Mouse (Mus musculus) fibroblast of lung, adult 2 months (primary cell): Measurements from ENCODE around the gene Kmo.

ENCODE experiments used
- DNase-seq: peaks from one replicate; pipeline ENCODE4 v3.0.0-alpha.2; 2011; ENCODE audit warnings: low read depth

Gene Kmo

GRCm38 (mm10) chr1:175631721-175632221 lies 11.6 kb downstream of the Kmo start:
- DNase-seq = no peak

- DNase-seq = no peak
These were observed 12.3 kb downstream of the Kmo start for GRCm38 (mm10) chr1:175632470-175632869.

GRCm38 (mm10) chr1:175637677-175638076 lies 17.5 kb downstream of the Kmo start:
- DNase-seq = no peak

- no peak for DNase-seq
These were observed 18.9 kb downstream of the Kmo start for GRCm38 (mm10) chr1:175639072-175639471.

GRCm38 (mm10) chr1:175640435-175641150 lies 20.4 kb downstream of the Kmo start:
- no peak for DNase-seq

GRCm38 (mm10) chr1:175643496-175644265 lies 23.5 kb downstream of the Kmo start:
- DNase-seq = no peak

- DNase-seq = no peak
These were observed 26.8 kb downstream of the Kmo start for GRCm38 (mm10) chr1:175646952-175647351.

GRCm38 (mm10) chr1:175648615-175649014 lies 28.4 kb downstream of the Kmo start:
- no peak for DNase-seq

GRCm38 (mm10) chr1:175659900-175660299 lies 39.7 kb downstream of the Kmo start:
- no peak for DNase-seq

- DNase-seq = no peak
These were observed 48.7 kb downstream of the Kmo start for GRCm38 (mm10) chr1:175668666-175669405.

GRCm38 (mm10) chr1:175669456-175669855 lies 49.3 kb downstream of the Kmo start:
- DNase-seq = no peak

GRCm38 (mm10) chr1:175670042-175670441 lies 49.9 kb downstream of the Kmo start:
- no peak for DNase-seq

- no peak for DNase-seq
These were observed 51.4 kb downstream of the Kmo start for GRCm38 (mm10) chr1:175671626-175672025.

GRCm38 (mm10) chr1:175673563-175674325 lies 53.6 kb downstream of the Kmo start:
- no peak for DNase-seq

- no peak for DNase-seq
These were observed 54.9 kb downstream of the Kmo start for GRCm38 (mm10) chr1:175675116-175675515.

GRCm38 (mm10) chr1:175677459-175677858 lies 57.3 kb downstream of the Kmo start:
- DNase-seq = no peak

- no peak for DNase-seq
These were observed 60.8 kb downstream of the Kmo start for GRCm38 (mm10) chr1:175680995-175681394.

GRCm38 (mm10) chr1:175691686-175692245 lies 71.6 kb downstream of the Kmo start:
- no peak for DNase-seq

- DNase-seq = peak; percentile 90
These were observed 72.2 kb downstream of the Kmo start, which contains the start of the genes Opn3 and Chml for GRCm38 (mm10) chr1:175692246-175692996. Gene Opn3, minus strand, starts transcription at chr1:175692776. Gene Chml, minus strand, starts transcription at chr1:175692901.

GRCm38 (mm10) chr1:175692997-175693361 lies 72.8 kb downstream of the Kmo start:
- no peak for DNase-seq
